Mouse (Mus musculus) CH12.LX (cell line): Measurements from ENCODE around the gene Smg9. TPM values are rescaled to one million over a fixed set of nuclear protein-coding genes. Genes with fewer than 3 reads are reported as not detected.

Experiments used
- DNase-seq: peaks from one replicate; pipeline ENCODE4 v3.0.0-alpha.2; 2013; ENCODE audit errors: extremely low read depth
- H3K27ac ChIP-seq: 2 replicates; pipeline ENCODE4 v1.5.1; 2012; ENCODE audit warnings: low read depth, mild to moderate bottlenecking, control low read depth, moderate library complexity; ENCODE audit not compliant: insufficient read depth
- H3K27me3 ChIP-seq: replicated peaks from 2 replicates; pipeline ENCODE3; 2012; ENCODE audit warnings: inconsistent platforms
- H3K36me3 ChIP-seq, 2 experiments: replicated peaks in 1 of 2; 2 replicates each; pipeline versions ENCODE3 to v1.6.1; 2012; ENCODE audit warnings: inconsistent platforms in 1 of 2, low read length in 1 of 2, mild to moderate bottlenecking in 1 of 2, mixed read lengths in 1 of 2, moderate library complexity in 1 of 2; ENCODE audit not compliant: control insufficient read depth in 1 of 2, insufficient read depth in 1 of 2
- H3K4me1 ChIP-seq, 2 experiments: 2 replicates each; pipeline ENCODE4 v1.6.1; 2012; ENCODE audit warnings: inconsistent platforms in 1 of 2, moderate library complexity in 1 of 2; ENCODE audit not compliant: insufficient read depth in 2 of 2, control insufficient read depth in 1 of 2
- H3K4me2 ChIP-seq: 2 replicates; pipeline ENCODE4 v1.6.1; 2012; ENCODE audit warnings: low read depth, mild to moderate bottlenecking, control low read depth; ENCODE audit not compliant: poor library complexity, insufficient read depth, severe bottlenecking
- H3K4me3 ChIP-seq, 3 experiments: fragments of 150-350 bp in 1 of 3; sonication (generic) in 1 of 3; replicated peaks in 1 of 3; 2 replicates each; pipeline versions ENCODE3 to v1.5.1; 2011 to 2012; ENCODE audit warnings: low read depth in 2 of 3, low read length in 2 of 3, mild to moderate bottlenecking in 2 of 3, moderate library complexity in 2 of 3, control low read depth in 1 of 3, improper control_type of control experiment in 1 of 3, inconsistent platforms in 1 of 3, mixed read lengths in 1 of 3; ENCODE audit not compliant: poor library complexity in 1 of 3
- H3K79me2 ChIP-seq: replicated peaks from 2 replicates; pipeline ENCODE4 v1.6.1; 2012; ENCODE audit warnings: mild to moderate bottlenecking, moderate library complexity; ENCODE audit not compliant: control insufficient read depth, poor library complexity, insufficient read depth, severe bottlenecking; ENCODE audit errors: extremely low read depth
- H3K9ac ChIP-seq: 2 replicates; pipeline ENCODE4 v1.6.1; 2012; ENCODE audit warnings: low read depth, mild to moderate bottlenecking, control low read depth, moderate library complexity; ENCODE audit not compliant: insufficient read depth
- H3K9me3 ChIP-seq: replicated peaks from 2 replicates; pipeline ENCODE3; 2012; ENCODE audit warnings: low read length, inconsistent platforms, mixed read lengths
- ELF1 ChIP-seq: IDR thresholded peaks from 2 replicates; pipeline ENCODE4 v1.6.1; 2014; ENCODE audit warnings: low read depth, mild to moderate bottlenecking, inconsistent platforms, low read length, improper control_type of control experiment
- JUN ChIP-seq: IDR thresholded peaks from 2 replicates; pipeline ENCODE4 v1.6.1; 2011; ENCODE audit warnings: low read depth, mild to moderate bottlenecking, low read length, improper control_type of control experiment, moderate library complexity; ENCODE audit not compliant: insufficient read depth
- MAX ChIP-seq: IDR thresholded peaks from 2 replicates; pipeline ENCODE4 v1.6.1; 2011; ENCODE audit warnings: low read length, improper control_type of control experiment
- MEF2A ChIP-seq: IDR thresholded peaks from 2 replicates; pipeline ENCODE4 v1.6.1; 2014; ENCODE audit warnings: low read depth, mild to moderate bottlenecking, inconsistent platforms, low read length, improper control_type of control experiment, borderline replicate concordance
- MYC ChIP-seq: IDR thresholded peaks from 2 replicates; pipeline ENCODE4 v1.6.1; 2011; ENCODE audit warnings: low read depth, mild to moderate bottlenecking, improper control_type of control experiment, low read length
- NRF1 ChIP-seq: IDR thresholded peaks from 2 replicates; pipeline ENCODE4 v1.6.1; 2014; ENCODE audit warnings: low read depth, mild to moderate bottlenecking, inconsistent platforms, low read length, improper control_type of control experiment, moderate library complexity
- PAX5 ChIP-seq: IDR thresholded peaks from 2 replicates; pipeline ENCODE4 v1.6.1; 2012; ENCODE audit warnings: low read length, inconsistent platforms, mixed read lengths
- POLR2A ChIP-seq: IDR thresholded peaks from 2 replicates; pipeline ENCODE4 v1.6.1; 2011; ENCODE audit warnings: low read depth, mild to moderate bottlenecking, improper control_type of control experiment, low read length
- RCOR1 ChIP-seq: conservative IDR thresholded peaks from 2 replicates; pipeline ENCODE4 v1.6.1; 2012; ENCODE audit warnings: low read depth, mild to moderate bottlenecking, inconsistent platforms, low read length, improper control_type of control experiment
- TBP ChIP-seq: conservative IDR thresholded peaks from 2 replicates; pipeline ENCODE4 v1.6.1; 2011; ENCODE audit warnings: low read depth, low read length, improper control_type of control experiment
- TCF12 ChIP-seq: IDR thresholded peaks from 2 replicates; pipeline ENCODE4 v1.6.1; 2014; ENCODE audit warnings: low read depth, mild to moderate bottlenecking, inconsistent platforms, low read length, improper control_type of control experiment
- ZC3H11A ChIP-seq: IDR thresholded peaks from 2 replicates; pipeline ENCODE4 v1.6.1; 2012; ENCODE audit warnings: low read depth, mild to moderate bottlenecking, inconsistent platforms, low read length, improper control_type of control experiment
- ZNF384 ChIP-seq: IDR thresholded peaks from 2 replicates; pipeline ENCODE4 v1.6.1; 2012; ENCODE audit warnings: low read depth, low read length, improper control_type of control experiment, inconsistent platforms
- dilution Hi-C: fragments of 300-500 bp; cut with MboI; formaldehyde crosslinking; loops from 2 replicates; pipeline ENCODE4 v1.14.3; 2020; ENCODE audit warnings: low sequenced_read_pairs; ENCODE audit not compliant: extremely low pct_unique_long_range_greater_than_20kb, extremely low pct_ligation_motif_present
- in situ Hi-C: fragments of 300-500 bp; cut with MboI; formaldehyde crosslinking; loops from 3 replicates; pipeline ENCODE4 v1.14.3; 2019; ENCODE audit warnings: low sequenced_read_pairs, low pct_ligation_motif_present, low pct_unique_long_range_greater_than_20kb, mixed read lengths
- polyA plus RNA-seq: library from polyadenylated mRNA; unstranded; fragments of >175 nt; gene quantifications from 2 replicates; pipeline ENCODE4 v1.2.1, GENCODE M21; 2012; ENCODE audit warnings: low read depth; ENCODE audit not compliant: insufficient read length
- total RNA-seq, 2 experiments: library from RNA; depleted of rRNA; stranded (reverse); fragments of 300-350 nt in 1 of 2; fragments of >200 nt in 1 of 2; gene quantifications; 2 replicates each; pipeline ENCODE4 v1.2.3; 2012 to 2014

Gene Smg9
- total and polyA plus RNA-seq, 3 experiments, result 19.9 to 26.8 (median 20.5) TPM

- no peak within 1 kb of the TSS for H3K4me3 ChIP-seq
- no peaks in the 10 kb centered on the region for H3K79me2 ChIP-seq
- no peak within 1 kb of the TSS for H3K4me2 ChIP-seq
- H3K27me3 ChIP-seq, result peaks cover 56% of the 10 kb centered on the region
- no peak within 1 kb of the TSS for H3K27ac ChIP-seq
- DNase-seq, result no peak
- peaks cover 4 to 9% of the 10 kb centered on the region in 2 experiments; a peak in 3 of 4 replicates for H3K4me1 ChIP-seq
- TF ChIP-seq PAX5 (no peak), RCOR1 (no peak), MYC (no peak), JUN (no peak), ZNF384 (no peak), MEF2A (no peak), TCF12 (no peak)
- dilution Hi-C loops (no loop called here), in situ Hi-C loops (no loop called here)
- H3K36me3 ChIP-seq, result no peaks in the 10 kb centered on the region
- no peak within 1 kb of the TSS for H3K9ac ChIP-seq
- H3K9me3 ChIP-seq, result no peaks in the 10 kb centered on the region
These were observed 63.2 kb downstream of the Smg9 start, which contains the start of gene Plaur for GRCm38 (mm10) chr7:24462388-24463319. TSS of gene Plaur (plus strand) at chr7:24462484.

- dilution Hi-C loops (no loop called here), in situ Hi-C loops (no loop called here)
- DNase-seq, result no peak
- TF ChIP-seq POLR2A (no peak), MYC (no peak), NRF1 (no peak), ELF1 (no peak), MEF2A (no peak), ZC3H11A (no peak), TBP (no peak), MAX (no peak), JUN (no peak), TCF12 (no peak)
- no peaks in the 10 kb centered on the region for H3K36me3 ChIP-seq
- H3K27ac ChIP-seq, result no peak overlapping the region
- no peak overlapping the region for H3K9ac ChIP-seq
- H3K79me2 ChIP-seq, result no peaks in the 10 kb centered on the region
- H3K27me3 ChIP-seq, result peaks cover 33% of the 10 kb centered on the region
- H3K4me1 ChIP-seq, result peaks cover 0 to 3% of the 10 kb centered on the region in 2 experiments; a peak in 1 of 4 replicates
- no peak overlapping the region for H3K4me2 ChIP-seq
- peaks cover 15% of the 10 kb centered on the region for H3K9me3 ChIP-seq
- no peak overlapping the region for H3K4me3 ChIP-seq
These were observed 67.4 kb downstream of the Smg9 start for GRCm38 (mm10) chr7:24466835-24467234.
